Mouse (Mus musculus): Measurements from ENCODE around the gene Tbx5. TPM values are rescaled to one million over a fixed set of nuclear protein-coding genes. Genes with fewer than 3 reads are reported as not detected.

Tbx5 gene
- total RNA-seq, 2 experiments from 2014 or later: not detected

GRCm38 (mm10) chr5:119808713-119809112, 23.8 kb upstream of the Tbx5 start:
- ATAC-seq (replicated peaks; ENCODE audit: poor library complexity, severe bottlenecking): no peak

- ATAC-seq (replicated peaks; ENCODE audit: poor library complexity, severe bottlenecking): no peak
These were observed 21.3 kb upstream of the Tbx5 start for GRCm38 (mm10) chr5:119810994-119811690.

GRCm38 (mm10) chr5:119815247-119815646, 17.2 kb upstream of the Tbx5 start:
- no peak for ATAC-seq (replicated peaks; ENCODE audit: poor library complexity, severe bottlenecking)

GRCm38 (mm10) chr5:119820452-119820851, 12.0 kb upstream of the Tbx5 start:
- ATAC-seq (replicated peaks; ENCODE audit: poor library complexity, severe bottlenecking): no peak

- ATAC-seq (replicated peaks; ENCODE audit: poor library complexity, severe bottlenecking): no peak
These were observed 11.0 kb upstream of the Tbx5 start for GRCm38 (mm10) chr5:119821506-119821905.

GRCm38 (mm10) chr5:119827341-119827740, 5.1 kb upstream of the Tbx5 start:
- ATAC-seq (replicated peaks; ENCODE audit: poor library complexity, severe bottlenecking): no peak

GRCm38 (mm10) chr5:119830611-119831010, 1.9 kb upstream of the Tbx5 start:
- ATAC-seq (replicated peaks; ENCODE audit: poor library complexity, severe bottlenecking): no peak

GRCm38 (mm10) chr5:119831201-119831771, 1.2 kb upstream of the Tbx5 start:
- no peak for ATAC-seq (replicated peaks; ENCODE audit: poor library complexity, severe bottlenecking)

- ATAC-seq (replicated peaks; ENCODE audit: poor library complexity, severe bottlenecking): no peak; the same call in 1 of the 2 replicates
These were observed 533 bp upstream of the Tbx5 start for GRCm38 (mm10) chr5:119831791-119832478.

GRCm38 (mm10) chr5:119833223-119834030, 959 bp downstream of the Tbx5 start:
- ATAC-seq (replicated peaks; ENCODE audit: poor library complexity, severe bottlenecking): no peak

- ATAC-seq (replicated peaks; ENCODE audit: poor library complexity, severe bottlenecking): no peak
These were observed 1.5 kb downstream of the Tbx5 start for GRCm38 (mm10) chr5:119834031-119834403.

GRCm38 (mm10) chr5:119835053-119835867, 2.8 kb downstream of the Tbx5 start:
- ATAC-seq (replicated peaks; ENCODE audit: poor library complexity, severe bottlenecking): 0 out of 2 replicates have a peak, but pooled peaks have one; percentile 21

GRCm38 (mm10) chr5:119835868-119836209, 3.4 kb downstream of the Tbx5 start:
- no peak for ATAC-seq (replicated peaks; ENCODE audit: poor library complexity, severe bottlenecking)

GRCm38 (mm10) chr5:119836618-119837305, 4.3 kb downstream of the Tbx5 start:
- ATAC-seq (replicated peaks; ENCODE audit: poor library complexity, severe bottlenecking): no peak

- ATAC-seq (replicated peaks; ENCODE audit: poor library complexity, severe bottlenecking): no peak
These were observed 4.8 kb downstream of the Tbx5 start for GRCm38 (mm10) chr5:119837306-119837675.

GRCm38 (mm10) chr5:119837861-119838260, 5.4 kb downstream of the Tbx5 start:
- ATAC-seq (replicated peaks; ENCODE audit: poor library complexity, severe bottlenecking): no peak

GRCm38 (mm10) chr5:119838441-119838840, 6.0 kb downstream of the Tbx5 start:
- no peak for ATAC-seq (replicated peaks; ENCODE audit: poor library complexity, severe bottlenecking)

- no peak for ATAC-seq (replicated peaks; ENCODE audit: poor library complexity, severe bottlenecking)
These were observed 6.7 kb downstream of the Tbx5 start for GRCm38 (mm10) chr5:119839156-119839555.

GRCm38 (mm10) chr5:119839616-119840368, 7.3 kb downstream of the Tbx5 start:
- no peak for ATAC-seq (replicated peaks; ENCODE audit: poor library complexity, severe bottlenecking)

Measured in granulocyte monocyte progenitor cell, adult 5-6 weeks (primary cell).